Mouse (Mus musculus) cerebellum, adult 18-20 months (tissue): ENCODE data around the gene Grik4.
"Not testable (repeated sequence)": the region's sequence is repeated elsewhere in the genome, so short reads cannot be mapped to it uniquely, and the experiment has no call there.

ENCODE experiments used
- DNase-seq, 2 experiments: peaks; one replicate each; pipeline ENCODE4 v3.0.0; 2021

Gene Grik4

DNA sequence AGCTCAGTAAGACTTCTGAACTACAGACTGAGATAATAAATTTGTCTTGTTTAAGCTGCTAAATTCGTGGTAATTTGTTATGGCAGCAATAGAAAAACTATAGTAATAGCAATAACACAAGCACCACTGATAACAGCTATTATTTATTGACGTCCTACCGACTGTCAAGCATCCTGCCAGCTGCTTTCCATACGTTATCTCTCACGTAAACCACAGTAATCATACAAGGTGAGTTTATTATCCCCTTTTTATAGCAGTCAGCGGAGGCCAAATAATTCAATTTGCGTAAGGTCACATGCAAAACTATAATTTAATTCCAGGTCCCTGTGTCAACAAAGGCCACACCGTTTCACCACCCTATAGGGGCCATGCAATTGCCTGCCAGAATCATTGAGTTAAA is 147.0 kb downstream of the Grik4 start:
- DNase-seq, result no peak

DNA sequence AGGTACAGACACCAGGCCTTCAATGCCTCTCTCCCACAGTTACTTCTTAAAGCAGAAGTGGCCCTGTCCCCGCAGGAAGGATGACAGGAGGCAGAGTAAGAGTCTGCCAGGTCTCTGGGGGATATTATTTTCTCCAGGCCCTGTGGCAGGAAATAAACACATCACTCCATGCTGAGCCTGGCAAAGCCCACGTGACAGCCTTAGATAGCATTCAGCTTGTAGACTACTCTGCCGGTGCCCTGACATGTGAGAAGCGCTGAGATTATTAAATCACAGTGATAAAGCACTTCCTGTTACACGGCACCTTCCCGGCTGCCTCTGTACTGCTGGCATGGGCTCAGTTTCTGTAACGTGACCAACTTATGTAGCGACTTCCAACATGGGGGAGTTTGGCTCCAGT is 148.4 kb downstream of the Grik4 start:
- DNase-seq, result no peak

DNA sequence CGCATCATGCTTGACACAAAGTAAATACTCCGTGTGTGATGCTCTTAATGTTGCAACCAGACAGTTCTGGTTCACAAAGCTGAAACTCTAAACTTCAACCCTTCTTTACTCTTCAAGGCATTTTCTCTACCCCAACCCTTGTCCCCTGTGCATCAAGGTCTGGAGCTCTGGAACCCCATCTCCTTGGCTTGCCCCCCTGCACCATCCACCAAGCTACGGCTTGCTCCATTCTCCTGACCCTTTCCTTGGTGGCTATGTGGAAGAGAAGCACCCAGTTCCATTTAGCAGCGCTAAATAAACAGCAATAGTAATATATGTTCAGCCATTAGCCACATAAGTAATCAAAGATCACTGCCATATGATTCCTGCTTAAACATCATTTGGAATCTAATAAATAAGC is 150.3 kb downstream of the Grik4 start:
- DNase-seq, result no peak

DNA sequence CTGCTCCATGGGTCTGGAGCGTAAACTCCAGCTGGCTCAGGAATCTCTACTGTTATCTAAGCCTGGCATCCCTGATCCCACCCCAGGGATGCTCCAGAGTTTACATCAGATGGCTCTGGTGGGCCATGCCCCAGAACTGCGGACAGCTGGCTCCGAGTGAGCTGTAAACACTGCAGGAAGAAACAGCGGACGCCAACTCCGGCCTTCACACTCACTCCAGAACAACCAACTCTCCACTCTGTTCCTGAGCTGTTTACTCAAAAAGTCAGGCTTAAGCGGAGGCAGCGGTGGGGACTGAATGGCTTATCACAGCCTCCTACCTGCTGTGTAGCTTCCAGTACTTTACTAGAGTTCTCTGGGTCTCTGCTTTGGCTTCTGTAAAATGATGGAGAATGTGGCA is 150.7 kb downstream of the Grik4 start:
- DNase-seq, result no peak

DNA sequence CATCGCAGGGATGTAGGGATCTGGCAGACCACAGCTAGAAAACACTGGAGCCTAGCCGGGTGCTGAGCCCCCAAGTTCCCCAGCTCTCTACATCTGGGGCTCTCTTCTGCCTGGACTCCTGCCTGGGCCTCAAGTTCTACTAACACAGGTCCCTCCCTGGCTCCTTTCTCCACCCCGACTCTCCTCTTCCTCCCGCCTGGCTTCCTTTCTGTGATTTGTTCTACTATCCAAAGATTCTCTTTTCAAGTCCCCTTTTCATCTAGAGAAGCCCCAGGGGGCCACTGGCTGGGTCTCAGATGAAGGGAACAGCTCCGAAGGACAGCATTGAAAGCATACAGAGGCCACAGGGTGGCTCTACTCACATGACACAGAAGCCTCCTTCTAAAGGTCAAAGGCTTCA is 151.9 kb downstream of the Grik4 start:
- no peak for DNase-seq

DNA sequence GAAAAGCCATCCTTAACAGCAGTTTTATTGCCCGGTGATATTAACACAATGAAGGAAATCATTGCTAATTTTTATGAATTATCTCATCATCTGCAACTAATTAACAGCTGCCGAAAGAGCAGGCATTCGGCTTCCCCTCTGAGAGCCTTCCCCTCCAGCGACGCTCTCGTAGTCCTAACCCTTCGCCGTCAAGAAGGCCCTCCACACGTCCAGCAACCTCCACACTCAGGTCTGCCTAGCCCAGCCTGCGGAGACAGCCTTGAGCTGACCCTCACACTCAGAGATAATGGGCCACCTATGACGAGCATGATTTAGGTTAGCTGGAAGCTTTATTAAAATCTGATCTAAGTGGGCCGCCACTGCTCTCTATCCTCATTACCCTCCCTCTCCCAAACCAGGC is 152.5 kb downstream of the Grik4 start:
- DNase-seq, result no peak

DNA sequence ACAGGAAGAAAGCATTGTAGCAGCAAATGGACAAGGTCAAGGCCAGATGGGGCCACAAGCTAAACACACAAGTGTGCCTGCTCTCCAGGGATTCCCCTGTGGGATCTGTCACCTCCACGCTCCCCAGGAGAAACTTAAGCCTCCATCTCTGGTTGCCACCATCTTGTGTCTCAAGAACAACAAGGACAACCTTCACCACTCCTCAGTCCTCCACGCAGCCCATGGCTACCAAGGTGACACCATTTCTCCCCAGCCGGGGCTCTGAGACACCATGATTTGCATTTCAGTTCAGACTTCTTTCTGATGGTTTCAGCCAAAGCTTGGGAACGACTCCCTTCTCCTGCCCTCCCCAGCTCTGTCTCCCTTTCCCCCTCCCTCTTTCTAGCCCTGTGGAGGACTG is 152.9 kb downstream of the Grik4 start:
- DNase-seq, result no peak

DNA sequence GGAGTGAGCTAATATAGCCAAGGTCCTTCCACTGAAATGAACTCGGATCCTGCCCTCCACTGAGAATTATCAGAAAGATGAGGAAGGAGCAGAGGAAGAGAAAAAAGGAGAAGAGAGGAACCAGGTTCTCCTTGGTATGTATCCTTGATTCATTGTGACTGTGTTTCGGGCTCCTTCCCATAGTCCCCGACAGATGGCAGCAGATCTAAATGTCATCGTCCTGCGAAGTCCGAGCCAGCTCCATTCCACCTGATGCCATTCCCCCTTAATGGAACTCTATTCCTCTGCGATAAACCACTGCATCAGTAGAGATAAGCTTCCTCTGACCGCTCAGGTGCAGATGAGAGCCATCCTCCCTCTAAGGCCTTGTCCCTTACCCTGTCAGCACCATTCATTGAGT is 155.8 kb downstream of the Grik4 start:
- peak; percentile 45 to 53 for DNase-seq

DNA sequence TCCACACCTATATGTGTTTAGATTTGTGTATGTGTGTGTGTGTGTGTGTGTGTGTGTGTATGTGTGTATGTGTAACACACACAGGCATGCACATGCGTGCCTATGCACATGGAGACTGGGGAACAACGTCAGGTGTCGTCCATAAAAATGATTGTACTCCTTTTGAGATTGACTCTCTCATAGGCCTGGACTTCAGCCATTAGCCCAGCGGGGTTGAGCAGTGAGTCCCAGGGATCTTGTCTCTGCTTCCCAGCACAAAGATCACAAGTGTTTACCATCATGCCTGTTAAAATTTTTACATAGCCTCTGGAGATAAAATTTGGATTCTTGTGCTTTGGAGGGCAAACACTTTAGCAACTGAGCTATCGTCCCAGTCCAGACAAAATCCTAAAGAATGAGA is 157.4 kb downstream of the Grik4 start:
- DNase-seq, result no peak

DNA sequence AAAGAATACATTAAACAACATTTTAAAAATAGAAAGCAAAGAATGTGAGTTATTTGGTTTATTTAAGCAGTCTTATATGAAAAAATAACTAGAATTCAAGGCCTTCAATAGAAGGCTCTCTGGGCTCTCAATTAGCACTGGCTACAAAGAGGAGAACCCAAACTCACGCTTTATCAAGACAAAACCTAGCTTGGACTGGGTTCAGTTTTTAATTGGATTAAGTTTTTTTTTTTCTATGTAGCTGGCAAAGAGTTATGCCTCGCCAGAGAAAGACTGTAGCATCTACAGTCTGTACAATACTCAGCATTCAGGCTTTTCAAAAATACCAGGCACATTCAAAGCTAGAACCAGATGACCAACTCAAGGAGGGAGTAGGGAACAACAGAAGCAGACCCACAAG is 158.0 kb downstream of the Grik4 start:
- DNase-seq, result no peak

DNA sequence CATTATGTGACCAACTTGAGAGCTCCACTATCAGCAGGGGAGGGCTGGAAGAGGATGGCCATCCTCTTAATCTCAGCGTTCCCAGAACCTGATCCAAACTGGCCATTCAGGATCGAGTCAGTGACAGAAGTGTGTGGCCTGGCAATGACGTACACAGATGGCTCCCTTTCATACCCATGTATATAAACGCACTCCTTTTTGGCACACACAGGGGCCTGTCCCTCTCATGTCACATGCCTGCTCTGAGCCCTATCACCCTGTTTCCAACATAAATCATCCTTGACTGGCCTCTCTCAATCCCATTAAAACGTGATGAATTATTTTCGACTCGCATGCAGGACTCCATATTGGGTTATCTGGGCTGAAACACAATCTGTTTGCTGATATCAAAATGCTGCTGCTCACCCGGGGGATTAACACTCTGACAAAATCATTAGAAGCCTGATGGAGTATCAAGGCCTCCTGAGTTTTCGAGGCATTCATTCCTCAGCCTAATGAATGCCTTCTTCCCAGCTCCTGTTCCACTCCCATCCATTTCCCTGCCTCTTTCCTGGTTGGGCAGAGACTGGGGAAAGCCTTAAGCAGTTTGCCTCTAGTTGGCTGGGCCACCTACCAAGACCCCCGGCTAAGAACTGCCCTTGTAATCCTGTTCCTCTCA is 159.0 kb downstream of the Grik4 start:
- no peak for DNase-seq

DNA sequence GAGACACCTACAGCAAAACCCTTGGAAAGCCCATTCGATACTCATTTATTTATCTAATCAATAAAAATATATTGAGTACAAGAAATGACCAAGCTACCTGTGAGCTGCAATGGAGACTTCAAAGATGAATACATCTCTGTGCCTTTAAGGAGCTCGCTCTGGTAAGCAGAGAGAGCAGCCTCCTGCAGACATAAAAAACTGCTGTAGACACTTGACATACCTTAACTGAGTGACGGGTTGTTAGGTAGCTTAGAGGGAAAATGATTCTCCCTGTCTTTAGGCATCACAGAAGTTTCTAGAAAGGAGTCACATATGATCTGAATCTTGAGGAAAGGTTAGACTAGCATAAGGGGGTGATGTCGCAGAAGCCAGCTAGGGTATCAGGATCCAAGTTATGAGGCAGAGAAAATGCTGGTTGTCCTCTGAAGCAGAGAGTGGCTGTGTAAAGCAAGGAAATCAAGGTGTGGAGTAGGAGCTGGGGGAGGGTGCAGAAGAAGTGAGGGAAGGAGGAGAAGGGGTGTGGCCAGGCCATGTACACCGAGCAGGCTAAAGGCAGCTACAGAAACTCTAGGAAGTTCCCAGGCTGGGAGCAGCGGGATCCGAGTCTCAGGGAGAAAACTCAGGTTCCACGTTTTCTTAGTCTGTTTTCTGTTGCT is 160.9 kb downstream of the Grik4 start:
- no peak for DNase-seq

DNA sequence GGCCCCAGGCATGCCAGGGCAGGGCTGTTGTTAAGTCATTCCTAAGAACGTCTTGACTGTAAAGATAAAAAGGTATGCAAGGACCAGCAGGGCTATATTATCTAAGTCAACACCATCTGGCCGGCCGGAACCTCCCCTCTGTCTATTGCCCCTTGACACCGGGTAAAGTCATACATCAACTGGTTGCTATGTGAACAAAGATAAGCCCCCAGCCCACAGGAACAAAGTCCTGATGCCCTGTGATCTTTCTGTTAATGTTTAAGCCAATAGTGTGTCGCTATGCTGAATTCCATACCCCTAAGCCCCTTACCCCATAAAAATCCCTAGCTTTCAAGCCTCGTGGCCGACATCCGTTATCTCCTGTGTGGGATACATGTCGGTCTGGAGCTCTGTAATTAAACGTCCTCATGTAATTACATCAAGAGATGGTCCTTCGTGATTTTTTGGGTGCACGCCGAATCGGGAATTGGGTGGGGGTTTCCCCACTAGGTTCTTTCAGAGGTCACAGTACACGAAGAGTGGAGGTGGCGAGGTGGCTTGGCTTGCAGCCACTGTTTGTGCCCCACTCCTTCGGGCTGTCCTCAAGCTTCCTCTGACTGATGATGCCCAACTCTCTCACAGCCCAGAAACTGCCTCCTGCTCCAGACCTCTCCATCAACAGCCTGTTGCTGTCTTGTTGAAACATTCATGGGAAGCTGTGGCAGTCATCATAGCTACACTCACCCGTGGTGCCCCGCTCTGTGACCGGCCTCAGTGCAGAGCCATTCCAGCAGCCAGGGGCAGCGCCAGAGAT is 165.6 kb downstream of the Grik4 start:
- not testable (repeated sequence) for DNase-seq

DNA sequence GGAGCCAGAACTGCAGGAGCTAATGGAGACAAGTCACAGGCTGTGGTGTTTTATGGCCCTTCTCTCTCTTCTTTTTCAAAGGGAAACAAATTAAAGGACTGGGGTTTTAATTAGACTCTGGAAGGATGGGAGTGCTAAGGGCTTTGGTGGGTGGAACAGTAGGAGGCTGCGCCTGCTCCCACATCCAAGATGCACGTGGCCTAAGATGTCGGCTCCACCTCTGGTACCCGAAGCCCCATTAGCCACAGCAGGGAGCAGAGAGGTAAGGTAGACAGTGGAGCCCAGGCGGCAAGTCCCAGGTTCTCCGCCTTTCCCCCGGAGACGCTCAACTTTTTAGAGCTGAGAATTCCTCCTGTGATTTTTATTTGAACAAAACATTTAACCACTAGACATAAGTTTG is 166.4 kb downstream of the Grik4 start:
- no peak for DNase-seq

DNA sequence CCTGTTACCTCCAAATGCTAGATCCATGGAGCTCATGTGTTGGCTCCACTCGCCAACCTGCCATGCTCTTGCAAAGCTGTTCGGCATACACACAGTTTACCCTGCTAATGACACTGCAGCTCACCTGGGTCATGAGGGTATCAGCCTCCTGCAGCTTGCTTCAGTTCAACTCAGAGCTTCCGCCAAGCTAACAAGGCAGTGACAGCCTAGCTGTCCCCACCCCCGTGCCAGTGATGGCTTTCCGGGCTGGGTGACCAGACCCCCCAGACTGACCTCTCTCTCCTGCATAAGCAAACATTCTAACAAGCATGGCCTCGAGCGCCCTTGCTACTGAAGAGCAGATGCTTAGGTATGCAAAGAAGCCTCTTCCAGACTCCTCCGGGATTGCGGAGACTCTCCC is 167.5 kb downstream of the Grik4 start:
- no peak for DNase-seq

DNA sequence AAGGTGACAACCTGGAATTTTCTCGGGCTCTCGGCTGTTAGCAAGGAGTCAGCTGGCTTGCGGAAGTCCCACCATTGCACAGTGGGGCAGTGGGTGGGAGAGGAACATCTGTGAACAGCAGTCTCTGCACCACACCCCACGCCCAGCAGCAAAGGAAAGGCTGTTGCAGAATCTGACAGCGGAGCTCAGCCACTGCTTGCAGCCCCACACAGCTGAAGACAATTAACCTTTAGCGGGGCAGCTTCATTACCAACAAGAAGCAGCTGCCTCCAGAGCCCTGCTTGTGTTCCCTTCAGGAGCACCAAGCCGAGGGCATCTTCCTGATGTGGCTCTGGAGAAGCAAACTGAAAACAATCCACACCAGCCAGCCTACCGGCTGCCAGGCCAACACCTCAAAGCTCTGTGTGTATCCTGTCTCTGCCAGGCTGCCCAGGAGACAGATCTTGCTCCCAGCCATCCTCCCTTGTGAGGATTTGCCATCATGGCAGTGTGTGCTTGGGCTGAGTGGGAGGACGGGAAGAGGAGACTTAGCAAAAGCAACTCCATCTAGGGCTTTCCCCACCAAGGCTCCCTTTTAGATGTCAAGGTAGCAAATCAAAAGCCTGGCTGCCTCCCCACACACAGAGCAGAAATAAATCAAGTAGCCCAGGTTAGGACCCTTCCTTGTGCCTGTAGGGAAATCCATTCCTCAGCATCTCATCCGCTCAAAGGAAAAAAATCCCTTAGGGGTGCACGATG is 179.3 kb downstream of the Grik4 start:
- DNase-seq, result no peak

DNA sequence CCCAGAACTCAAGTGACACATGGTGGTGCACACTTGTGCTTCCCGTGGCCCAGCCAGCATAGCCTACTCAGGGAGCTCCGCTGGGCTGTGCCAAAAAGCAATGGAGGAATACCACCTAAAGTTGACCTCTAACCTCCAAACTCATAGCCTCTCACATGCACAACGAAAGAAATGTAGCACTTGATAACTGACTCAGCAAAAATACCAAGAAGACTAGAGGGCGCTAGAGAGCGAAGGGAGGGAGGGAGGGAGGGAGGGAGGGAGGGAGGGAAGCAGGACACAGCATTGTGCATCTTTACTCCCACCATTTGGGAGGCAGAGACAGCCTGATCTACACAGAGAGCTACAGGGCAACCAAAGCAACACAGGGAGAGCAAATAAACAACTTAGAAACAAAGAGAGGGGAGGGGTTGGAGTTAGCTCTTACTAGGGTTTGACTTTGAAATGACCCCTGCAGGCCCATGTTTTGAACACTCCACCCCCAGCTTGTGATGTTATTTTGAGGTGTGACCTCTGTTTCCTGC is 185.5 kb downstream of the Grik4 start:
- DNase-seq, result no peak

DNA sequence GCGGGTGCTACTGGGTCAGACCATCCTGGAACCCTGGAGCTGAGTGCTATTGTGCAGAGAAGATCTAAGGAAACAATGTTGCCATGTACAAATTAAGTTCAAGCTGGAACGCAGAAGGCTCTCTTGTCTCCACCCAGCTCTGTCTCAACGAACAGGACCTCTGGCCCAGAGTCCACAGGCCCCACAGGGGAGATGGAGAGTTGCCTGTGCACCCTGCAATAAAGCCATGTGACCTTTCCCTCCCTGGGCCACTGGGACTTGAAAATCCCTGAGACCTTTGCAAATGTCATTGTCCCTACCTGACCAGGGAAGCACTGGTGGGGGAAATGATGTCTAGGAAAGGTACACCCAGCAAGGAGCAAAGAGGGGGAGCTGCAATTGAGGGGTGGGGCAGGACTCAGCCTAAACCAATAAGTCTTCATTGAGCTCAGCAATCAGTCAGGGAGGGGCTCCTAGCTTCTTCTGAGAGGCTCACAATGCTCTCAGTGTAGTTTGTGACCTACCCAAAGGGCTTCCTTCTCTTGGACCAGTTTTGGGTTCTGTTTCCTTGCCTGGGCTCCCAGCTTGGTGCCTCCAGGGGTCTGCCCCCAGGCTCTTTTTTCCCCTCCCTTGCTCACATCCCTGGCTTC is 187.2 kb downstream of the Grik4 start:
- no peak for DNase-seq

DNA sequence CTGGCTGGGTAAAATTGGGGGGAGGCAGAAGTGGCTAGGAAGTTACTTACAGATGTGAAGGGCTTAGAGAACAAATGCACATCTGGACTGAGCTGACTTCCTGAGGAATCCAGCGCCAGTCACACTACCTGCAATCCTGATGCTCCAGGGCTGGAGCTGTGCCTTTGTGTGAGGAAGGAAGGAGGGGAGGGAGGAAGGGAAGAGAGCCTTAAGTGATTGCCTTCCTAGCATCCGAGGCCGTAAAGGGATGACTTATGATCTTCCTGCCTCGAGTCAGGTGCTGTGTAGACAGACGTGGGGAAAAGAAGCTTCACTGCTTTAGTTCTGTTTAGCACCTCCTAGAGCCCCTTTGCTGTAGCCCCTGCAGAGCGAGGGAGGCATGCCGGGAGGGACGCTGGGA is 189.6 kb downstream of the Grik4 start:
- no peak for DNase-seq

DNA sequence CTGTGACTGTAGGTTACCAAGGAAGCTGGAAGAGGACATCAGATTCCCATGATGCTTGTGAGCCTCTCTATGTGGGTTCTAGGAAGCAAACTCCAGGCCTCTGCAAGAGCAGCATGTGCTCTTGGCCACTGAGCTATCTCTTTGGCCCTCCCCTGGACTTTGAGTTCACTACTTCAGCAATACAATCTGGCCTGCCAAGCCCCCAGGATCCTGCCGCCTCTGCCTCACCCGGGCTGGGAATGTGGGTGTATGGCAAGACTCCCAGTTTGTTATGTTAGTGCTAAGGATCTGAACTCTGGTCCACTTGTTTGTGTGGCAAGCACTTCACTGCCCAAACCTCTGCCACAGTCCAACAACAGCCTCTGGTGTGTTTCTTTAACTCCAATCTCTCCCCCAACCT is 193.1 kb downstream of the Grik4 start:
- no peak for DNase-seq

DNA sequence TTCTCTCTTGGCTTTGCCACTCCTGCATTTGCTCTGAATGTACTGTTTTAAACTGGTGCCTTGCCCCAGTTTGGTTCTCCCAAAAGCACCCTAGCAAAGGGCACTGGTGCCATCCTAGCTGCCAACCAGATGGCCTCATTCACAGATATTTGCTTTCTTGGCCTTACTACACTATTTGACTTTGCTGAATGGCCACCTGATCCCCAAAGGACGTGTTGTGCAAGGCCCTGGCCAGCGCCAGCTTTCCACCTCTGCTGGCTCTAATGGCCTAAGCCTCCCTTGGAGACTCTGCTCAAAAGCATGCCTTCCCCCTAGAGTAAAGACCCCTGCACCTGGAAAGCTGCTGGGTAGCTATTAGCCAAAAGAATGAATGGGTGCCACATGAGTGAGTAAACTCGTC is 194.1 kb downstream of the Grik4 start:
- DNase-seq, result no peak

DNA sequence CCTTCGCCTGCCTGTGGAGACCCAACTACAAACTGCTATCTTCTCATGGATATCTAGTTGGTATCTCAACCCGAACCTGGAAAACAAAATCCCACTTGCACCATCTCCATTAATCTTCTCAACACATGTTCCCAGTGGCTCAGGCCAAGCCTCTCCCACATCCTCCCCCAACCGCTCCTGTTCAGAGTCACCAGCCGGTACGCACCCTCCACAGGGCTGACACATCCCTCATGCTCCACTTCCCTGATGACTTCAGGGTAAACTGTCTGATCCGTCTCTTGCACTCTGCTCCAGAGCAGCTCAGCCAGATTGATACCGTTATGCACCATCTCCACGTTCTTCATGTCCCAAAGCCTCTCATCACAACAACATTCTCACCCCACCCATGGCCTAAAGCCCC is 198.3 kb downstream of the Grik4 start:
- no peak for DNase-seq

DNA sequence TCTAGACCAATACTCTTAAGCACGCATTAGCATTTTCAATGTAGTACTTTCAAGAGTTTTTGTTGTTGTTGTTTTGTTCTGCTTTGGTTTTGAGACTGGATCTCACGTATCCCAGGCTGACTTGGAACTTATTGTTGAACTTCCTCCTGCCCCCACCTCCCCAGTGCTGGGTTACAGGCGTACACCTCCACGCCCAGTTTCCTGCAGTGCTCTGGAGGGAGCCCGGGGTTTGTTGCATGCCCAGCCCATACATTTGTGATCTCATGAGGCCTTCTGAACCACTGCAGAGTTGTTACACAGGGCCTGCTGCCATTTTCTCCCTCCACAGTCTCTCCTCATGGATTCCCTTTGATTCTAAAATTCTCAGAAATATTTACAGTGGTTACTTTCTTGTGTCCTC is 201.9 kb downstream of the Grik4 start:
- DNase-seq, result no peak
